Mouse (Mus musculus) kidney, embryonic 15.5 days (tissue): ENCODE results near the gene Cep131. TPM values are rescaled to one million over a fixed set of nuclear protein-coding genes. Genes with fewer than 3 reads are reported as not detected.

Experiments
- ATAC-seq: fragments of 200-750 bp; cut with Nextera tagmentation; replicated peaks from 2 replicates; pipeline ENCODE4 v1.8.0; 2017; ENCODE audit warnings: moderate TSS enrichment; ENCODE audit not compliant: low FRiP score
- H3K27ac ChIP-seq: fragments of 300-500 bp; sonication (generic); 2 replicates; pipeline ENCODE4 v1.5.1; 2015; ENCODE audit warnings: mild to moderate bottlenecking, inconsistent platforms
- H3K27me3 ChIP-seq: fragments of 300-500 bp; sonication (generic); 2 replicates; pipeline ENCODE4 v1.6.1; 2015; ENCODE audit warnings: inconsistent platforms
- H3K36me3 ChIP-seq: fragments of 300-500 bp; sonication (generic); 2 replicates; pipeline ENCODE4 v1.6.1; 2015; ENCODE audit warnings: inconsistent platforms
- H3K4me1 ChIP-seq: fragments of 300-500 bp; sonication (generic); 2 replicates; pipeline ENCODE4 v1.6.1; 2015; ENCODE audit warnings: inconsistent platforms
- H3K4me2 ChIP-seq: fragments of 300-500 bp; sonication (generic); 2 replicates; pipeline ENCODE4 v1.6.1; 2015; ENCODE audit warnings: moderate library complexity, mild to moderate bottlenecking, inconsistent platforms
- H3K4me3 ChIP-seq: fragments of 300-500 bp; sonication (generic); replicated peaks from 2 replicates; pipeline ENCODE4 v1.5.1; 2015; ENCODE audit warnings: mild to moderate bottlenecking, inconsistent platforms
- H3K9ac ChIP-seq: fragments of 300-500 bp; sonication (generic); 2 replicates; pipeline ENCODE4 v1.6.1; 2015; ENCODE audit warnings: mild to moderate bottlenecking, inconsistent platforms
- H3K9me3 ChIP-seq: fragments of 300-500 bp; sonication (generic); replicated peaks from 2 replicates; pipeline ENCODE4 v1.6.1; 2016; ENCODE audit warnings: inconsistent platforms
- WGBS: fragments of 180-500 bp; shearing (Covaris S2); methylation state at CpG from one replicate; pipeline ENCODE4 v1.1.7; 2015; ENCODE audit warnings: mixed read lengths; 5-methylcytosine and 5-hydroxymethylcytosine counted together
- polyA plus RNA-seq: library from polyadenylated mRNA; unstranded; fragments of >200 nt; fragmentation: Nextera tagmentation; extraction: Ambion mirVana; gene quantifications from 2 replicates; pipeline ENCODE4 v1.2.1, GENCODE M21; 2015

Gene Cep131
- polyA plus RNA-seq, 1 experiment from 2014 or later = 27.7 TPM

- H3K27me3 ChIP-seq = peaks cover 47% of the 10 kb centered on the region
- H3K9ac ChIP-seq = no peak overlapping the region
- H3K9me3 ChIP-seq = no peaks in the 10 kb centered on the region
- H3K4me2 ChIP-seq = peak overlapping the region; percentile 99
- H3K4me1 ChIP-seq = peaks cover 49% of the 10 kb centered on the region
- H3K4me3 ChIP-seq = peak overlapping the region; percentile 60
- 0 out of 2 replicates have a peak, but pooled peaks have one; percentile 23 for ATAC-seq
- peak overlapping the region; percentile 63 for H3K27ac ChIP-seq
- no peaks in the 10 kb centered on the region for H3K36me3 ChIP-seq
- 44% methylated on average over 11 of the region's 11 CpGs for WGBS
Observed at GRCm38 (mm10) chr11:120045839-120046552, 40.6 kb downstream of the Cep131 start.

GRCm38 (mm10) chr11:120045341-120045740 lies 41.3 kb downstream of the Cep131 start:
- 0 out of 2 replicates have a peak, but pooled peaks have one; percentile 34 for ATAC-seq
- no peak overlapping the region for H3K4me3 ChIP-seq
- no peak overlapping the region for H3K4me2 ChIP-seq
- peaks cover 55% of the 10 kb centered on the region for H3K4me1 ChIP-seq
- H3K9ac ChIP-seq = no peak overlapping the region
- H3K27me3 ChIP-seq = peaks cover 43% of the 10 kb centered on the region
- 60% methylated on average over 4 of the region's 4 CpGs for WGBS
- H3K9me3 ChIP-seq = no peaks in the 10 kb centered on the region
- H3K36me3 ChIP-seq = no peaks in the 10 kb centered on the region
- H3K27ac ChIP-seq = peak overlapping the region; percentile 33; the same call in 1 of the 2 replicates

GRCm38 (mm10) chr11:120042141-120042838 lies 44.3 kb downstream of the Cep131 start:
- 74% methylated on average over 7 of the region's 7 CpGs for WGBS
- H3K4me1 ChIP-seq = peaks cover 49% of the 10 kb centered on the region
- peaks cover 14% of the 10 kb centered on the region for H3K27me3 ChIP-seq
- no peaks in the 10 kb centered on the region for H3K9me3 ChIP-seq
- H3K9ac ChIP-seq = no peak overlapping the region
- no peak overlapping the region for H3K4me3 ChIP-seq
- H3K36me3 ChIP-seq = no peaks in the 10 kb centered on the region
- H3K4me2 ChIP-seq = no peak overlapping the region; the same call in 1 of the 2 replicates
- ATAC-seq = no peak
- peak overlapping the region; percentile 68 for H3K27ac ChIP-seq

- Histone ChIP-seq H3K9ac (no peak overlapping the region), H3K4me1 (peaks cover 40% of the 10 kb centered on the region), H3K4me2 (peak overlapping the region; percentile 28), H3K9me3 (no peaks in the 10 kb centered on the region), H3K27me3 (peaks cover 8% of the 10 kb centered on the region), H3K4me3 (no peak overlapping the region), H3K36me3 (no peaks in the 10 kb centered on the region), H3K27ac (peak overlapping the region; percentile 68)
- 55% methylated on average over 13 of the region's 13 CpGs for WGBS
- ATAC-seq = no peak
Observed at GRCm38 (mm10) chr11:120041191-120042123, 45.2 kb downstream of the Cep131 start.

- no peak overlapping the region for H3K4me2 ChIP-seq
- peaks cover 30% of the 10 kb centered on the region for H3K4me1 ChIP-seq
- H3K27ac ChIP-seq = 0 out of 2 replicates have a peak overlapping the region, but pooled peaks have one; percentile 4
- H3K9me3 ChIP-seq = no peaks in the 10 kb centered on the region
- H3K36me3 ChIP-seq = no peaks in the 10 kb centered on the region
- no peak for ATAC-seq
- WGBS = 65% methylated on average over 8 of the region's 8 CpGs
- no peaks in the 10 kb centered on the region for H3K27me3 ChIP-seq
- H3K4me3 ChIP-seq = no peak overlapping the region
- H3K9ac ChIP-seq = no peak overlapping the region
Observed at GRCm38 (mm10) chr11:120040440-120040839, 46.2 kb downstream of the Cep131 start.

- Histone ChIP-seq H3K9me3 (no peaks in the 10 kb centered on the region), H3K27ac (peak overlapping the region; percentile 54), H3K4me3 (no peak overlapping the region), H3K36me3 (no peaks in the 10 kb centered on the region), H3K4me1 (peaks cover 28% of the 10 kb centered on the region), H3K4me2 (no peak overlapping the region), H3K9ac (no peak overlapping the region), H3K27me3 (no peaks in the 10 kb centered on the region)
- ATAC-seq = no peak
- 23% methylated on average over 4 of the region's 4 CpGs for WGBS
Observed at GRCm38 (mm10) chr11:120039581-120039980, 47.0 kb downstream of the Cep131 start.

- 56% methylated on average over 5 of the region's 5 CpGs for WGBS
- H3K27ac ChIP-seq = no peak overlapping the region
- no peak for ATAC-seq
- no peaks in the 10 kb centered on the region for H3K27me3 ChIP-seq
- H3K36me3 ChIP-seq = no peaks in the 10 kb centered on the region
- H3K9ac ChIP-seq = no peak overlapping the region
- peaks cover 13% of the 10 kb centered on the region for H3K4me1 ChIP-seq
- no peak overlapping the region for H3K4me2 ChIP-seq
- H3K9me3 ChIP-seq = no peaks in the 10 kb centered on the region
- H3K4me3 ChIP-seq = no peak overlapping the region
Observed at GRCm38 (mm10) chr11:120034762-120035161, 51.9 kb downstream of the Cep131 start.

- H3K9me3 ChIP-seq = no peaks in the 10 kb centered on the region
- no peaks in the 10 kb centered on the region for H3K27me3 ChIP-seq
- no peaks in the 10 kb centered on the region for H3K36me3 ChIP-seq
- H3K4me1 ChIP-seq = peaks cover 15% of the 10 kb centered on the region
- ATAC-seq = no peak
- 39% methylated on average over 3 of the region's 3 CpGs for WGBS
- H3K4me3 ChIP-seq = no peak overlapping the region
- H3K27ac ChIP-seq = no peak overlapping the region
- no peak overlapping the region for H3K9ac ChIP-seq
- H3K4me2 ChIP-seq = no peak overlapping the region
Observed at GRCm38 (mm10) chr11:120034306-120034705, 52.3 kb downstream of the Cep131 start.

GRCm38 (mm10) chr11:120033473-120033872 lies 53.2 kb downstream of the Cep131 start:
- Histone ChIP-seq H3K27me3 (no peaks in the 10 kb centered on the region), H3K27ac (0 out of 2 replicates have a peak overlapping the region, but pooled peaks have one; percentile 19), H3K4me3 (no peak overlapping the region), H3K9ac (no peak overlapping the region), H3K9me3 (no peaks in the 10 kb centered on the region), H3K36me3 (no peaks in the 10 kb centered on the region), H3K4me2 (no peak overlapping the region), H3K4me1 (peaks cover 22% of the 10 kb centered on the region)
- 80% methylated on average over 3 of the region's 3 CpGs for WGBS
- no peak for ATAC-seq

- H3K27me3 ChIP-seq = no peaks in the 10 kb centered on the region
- no peaks in the 10 kb centered on the region for H3K36me3 ChIP-seq
- H3K9me3 ChIP-seq = no peaks in the 10 kb centered on the region
- no peak for ATAC-seq
- peaks cover 29% of the 10 kb centered on the region for H3K4me1 ChIP-seq
- H3K9ac ChIP-seq = no peak overlapping the region
- H3K4me2 ChIP-seq = no peak overlapping the region
- no peak overlapping the region for H3K27ac ChIP-seq
- 59% methylated on average over 8 of the region's 8 CpGs for whole genome bisulfite sequencing
- no peak overlapping the region for H3K4me3 ChIP-seq
Observed at GRCm38 (mm10) chr11:120032052-120032451, 54.6 kb downstream of the Cep131 start.

- no peak overlapping the region for H3K4me3 ChIP-seq
- no peak overlapping the region for H3K4me2 ChIP-seq
- no peaks in the 10 kb centered on the region for H3K27me3 ChIP-seq
- H3K27ac ChIP-seq = 0 out of 2 replicates have a peak overlapping the region, but pooled peaks have one; percentile 45
- peaks cover 34% of the 10 kb centered on the region for H3K4me1 ChIP-seq
- no peaks in the 10 kb centered on the region for H3K36me3 ChIP-seq
- H3K9me3 ChIP-seq = no peaks in the 10 kb centered on the region
- H3K9ac ChIP-seq = peak overlapping the region; percentile 15; the same call in 1 of the 2 replicates
- 35% methylated on average over 10 of the region's 10 CpGs for WGBS
- ATAC-seq = peak; percentile 41; the same call in 1 of the 2 replicates
Observed at GRCm38 (mm10) chr11:120030145-120030901, 56.3 kb downstream of the Cep131 start.
